Mouse (Mus musculus): Measurements from ENCODE around the gene Dnaja2. TPM values are rescaled to one million over a fixed set of nuclear protein-coding genes. Genes with fewer than 3 reads are reported as not detected.

Gene Dnaja2
- total RNA-seq, 1 experiment, result 158 TPM

DNA sequence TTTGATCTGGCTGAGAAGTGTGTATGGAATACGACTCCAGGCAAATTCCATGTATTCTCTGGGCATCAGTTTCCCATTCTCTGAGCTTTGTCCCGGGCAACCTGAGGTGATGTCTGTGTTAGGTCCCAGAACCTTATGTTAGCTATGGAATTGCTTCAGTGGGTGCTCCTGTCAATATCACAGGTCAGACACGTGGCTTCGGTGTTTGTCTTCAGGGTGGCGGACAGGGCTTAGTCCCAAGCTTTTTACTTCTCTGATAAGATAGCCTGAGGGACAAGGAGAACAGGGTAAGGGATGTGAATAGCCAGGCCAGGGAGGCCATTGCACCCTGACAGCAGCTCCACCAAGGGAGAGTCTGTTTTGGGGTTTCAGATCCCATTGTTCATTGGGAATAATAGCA, 59.0 kb downstream of the Dnaja2 start:
- no peak for DNase-seq (ENCODE audit: low read depth, low spot score)
- Histone ChIP-seq H3K9me3 (ENCODE audit: control insufficient read depth, insufficient read depth, low read depth, low read length) (no peaks in the 10 kb centered on the region), H3K9ac (ENCODE audit: insufficient read depth, low read depth, low read length, poor library complexity, severe bottlenecking) (no peak overlapping the region), H3K4me1 (ENCODE audit: control insufficient read depth in 2 of 2, insufficient read depth in 2 of 2, low read length in 2 of 2, poor library complexity in 1 of 2) (peaks cover 16 to 22% of the 10 kb centered on the region in 2 experiments), H3K36me3 (ENCODE audit: control insufficient read depth, insufficient read depth, low read length, poor library complexity, severe bottlenecking) (peaks cover 22% of the 10 kb centered on the region; the same call in 1 of the 2 replicates), H3K27ac (ENCODE audit: insufficient read depth, low read depth, low read length, poor library complexity, severe bottlenecking) (no peak overlapping the region), H3K4me3 (ENCODE audit: insufficient read depth in 1 of 2, low read depth in 1 of 2, low read length in 2 of 2, poor library complexity in 1 of 2, severe bottlenecking in 1 of 2) (no peak overlapping the region)
- in situ Hi-C loops (cut with MboI; ENCODE audit: low sequenced_read_pairs in 2 of 2, unreplicated experiment in 2 of 2), result no loop called here
- TF ChIP-seq MAFK (IDR thresholded peaks at IDR 0.05; ENCODE audit: insufficient read depth, low read depth, low read length) (no peak), ZC3H11A (IDR thresholded peaks at IDR 0.05; ENCODE audit: borderline replicate concordance, low read depth, low read length) (no peak), CHD2 (IDR thresholded peaks at IDR 0.05; ENCODE audit: low read depth, low read length) (no peak)

DNA sequence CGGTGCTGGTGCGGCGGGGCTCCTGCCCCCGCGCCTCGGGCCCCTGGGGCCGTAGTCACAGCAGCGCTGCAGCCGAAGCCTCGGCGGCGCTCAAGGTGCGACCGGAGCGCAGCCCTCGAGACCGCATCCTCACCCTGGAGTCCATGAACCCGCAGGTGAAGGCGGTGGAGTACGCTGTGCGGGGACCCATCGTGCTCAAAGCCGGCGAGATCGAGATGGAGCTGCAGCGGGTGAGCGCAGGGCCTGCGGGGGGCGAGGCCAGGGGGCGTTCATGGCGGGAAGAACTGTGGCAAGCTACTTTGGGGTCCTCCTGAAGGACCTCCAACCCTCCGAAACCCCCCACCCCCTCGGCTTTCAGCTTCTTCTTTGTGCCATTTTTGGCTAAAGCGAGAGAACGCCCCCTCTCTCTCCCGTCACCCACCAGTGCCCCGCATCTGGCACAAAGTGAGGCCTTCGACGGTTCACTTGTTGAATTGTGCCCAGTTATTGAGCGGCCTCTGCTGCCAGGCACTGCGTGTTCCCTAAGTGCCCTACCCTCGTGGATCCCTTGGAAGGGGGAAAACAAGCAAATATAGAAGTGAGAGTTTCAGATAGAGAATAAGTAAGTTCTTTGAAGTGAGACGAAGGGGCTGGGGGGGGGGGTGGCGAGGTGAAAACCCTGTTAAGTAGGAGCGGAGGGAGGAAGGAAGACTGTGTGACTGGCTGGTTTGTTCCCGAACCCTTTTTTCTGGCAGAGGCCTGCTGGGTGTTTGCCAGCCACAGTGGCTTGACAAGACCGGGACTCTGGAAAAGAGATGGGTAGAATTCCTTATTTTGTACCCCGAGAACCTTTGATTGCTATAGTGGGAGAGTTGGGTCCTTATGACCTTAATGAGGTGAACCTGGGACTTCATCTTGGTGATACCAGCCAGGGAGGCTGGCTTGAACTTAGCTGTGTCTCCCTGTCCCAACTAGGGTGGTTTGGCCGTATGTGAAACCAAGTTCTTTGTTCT, 61.9 kb downstream of the Dnaja2 start:
- Histone ChIP-seq H3K36me3 (ENCODE audit: control insufficient read depth, insufficient read depth, low read length, poor library complexity, severe bottlenecking) (peaks cover 13% of the 10 kb centered on the region; the same call in 1 of the 2 replicates), H3K9ac (ENCODE audit: insufficient read depth, low read depth, low read length, poor library complexity, severe bottlenecking) (peak overlapping the region; percentile 86), H3K4me1 (ENCODE audit: control insufficient read depth in 2 of 2, insufficient read depth in 2 of 2, low read length in 2 of 2, poor library complexity in 1 of 2) (peaks cover 16% of the 10 kb centered on the region in 2 experiments), H3K4me3 (ENCODE audit: insufficient read depth in 1 of 2, low read depth in 1 of 2, low read length in 2 of 2, poor library complexity in 1 of 2, severe bottlenecking in 1 of 2) (peak overlapping the region; percentile 96 to 97), H3K27ac (ENCODE audit: insufficient read depth, low read depth, low read length, poor library complexity, severe bottlenecking) (no peak overlapping the region), H3K9me3 (ENCODE audit: control insufficient read depth, insufficient read depth, low read depth, low read length) (no peaks in the 10 kb centered on the region)
- in situ Hi-C loops (cut with MboI; ENCODE audit: low sequenced_read_pairs in 2 of 2, unreplicated experiment in 2 of 2), result no loop called here
- TF ChIP-seq MAFK (IDR thresholded peaks at IDR 0.05; ENCODE audit: insufficient read depth, low read depth, low read length) (no peak), CHD2 (IDR thresholded peaks at IDR 0.05; ENCODE audit: low read depth, low read length) (no peak), ZNF384 (IDR thresholded peaks at IDR 0.05; ENCODE audit: low read depth, low read length) (no peak), HCFC1 (IDR thresholded peaks at IDR 0.05; ENCODE audit: borderline replicate concordance, insufficient read depth, low read length) (no peak), ZC3H11A (IDR thresholded peaks at IDR 0.05; ENCODE audit: borderline replicate concordance, low read depth, low read length) (no peak)
- no peak for DNase-seq (ENCODE audit: low read depth, low spot score)

DNA sequence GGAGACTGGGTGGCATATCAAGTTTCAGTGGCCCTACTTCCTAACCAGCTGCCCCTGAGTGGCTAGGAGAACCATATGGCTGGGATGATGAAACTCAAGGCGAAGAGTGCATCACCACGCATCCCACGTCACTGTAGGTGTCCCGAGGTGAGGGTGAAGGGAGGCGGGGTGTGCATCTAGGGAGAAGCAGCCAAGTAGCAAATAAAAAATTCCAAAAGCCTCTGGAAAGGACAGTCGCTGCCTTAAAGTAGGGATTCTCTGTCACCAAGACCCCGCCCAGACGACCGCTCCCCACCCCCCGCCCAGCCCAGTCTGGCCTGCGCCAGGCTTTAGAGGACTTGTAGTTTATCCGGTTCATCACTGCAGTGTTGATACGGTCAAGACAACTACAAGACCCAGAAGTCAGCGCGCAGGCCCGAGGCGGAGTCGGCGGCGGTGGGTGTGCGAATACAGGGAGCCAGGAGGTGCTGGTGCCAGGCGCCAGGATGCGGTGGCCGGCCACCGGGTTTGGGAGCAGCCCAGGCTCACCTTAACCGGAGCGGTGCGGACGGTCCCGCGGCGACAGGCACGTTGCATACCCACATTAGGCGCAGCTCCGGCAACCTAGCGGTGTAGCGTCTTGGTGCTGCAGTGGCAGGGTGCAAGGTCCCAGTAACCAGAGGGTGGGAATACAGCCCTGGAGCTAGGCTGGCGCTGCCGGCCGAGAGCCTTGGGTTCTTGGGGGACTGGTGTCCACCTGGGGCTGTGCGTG, 62.8 kb downstream of the Dnaja2 start, which contains the start of gene Gpt2:
Gpt2 (plus strand) TSS at position 452 of the 751 bp plus-strand sequence.
- H3K9ac ChIP-seq (ENCODE audit: insufficient read depth, low read depth, low read length, poor library complexity, severe bottlenecking), result peak within 1 kb of the TSS; percentile 86
- DNase-seq (ENCODE audit: low read depth, low spot score), result peak; percentile 86
- H3K27ac ChIP-seq (ENCODE audit: insufficient read depth, low read depth, low read length, poor library complexity, severe bottlenecking), result peak within 1 kb of the TSS; percentile 59
- TF ChIP-seq HCFC1 (IDR thresholded peaks at IDR 0.05; ENCODE audit: borderline replicate concordance, insufficient read depth, low read length) (peak; percentile 95), MAFK (IDR thresholded peaks at IDR 0.05; ENCODE audit: insufficient read depth, low read depth, low read length) (no peak)
- peaks cover 13 to 17% of the 10 kb centered on the region in 2 experiments; a peak in 3 of 4 replicates for H3K4me1 ChIP-seq (ENCODE audit: control insufficient read depth in 2 of 2, insufficient read depth in 2 of 2, low read length in 2 of 2, poor library complexity in 1 of 2)
- in situ Hi-C loops (cut with MboI; ENCODE audit: low sequenced_read_pairs in 2 of 2, unreplicated experiment in 2 of 2), result no loop called here
- peaks cover 13% of the 10 kb centered on the region; the same call in 1 of the 2 replicates for H3K36me3 ChIP-seq (ENCODE audit: control insufficient read depth, insufficient read depth, low read length, poor library complexity, severe bottlenecking)
- peak within 1 kb of the TSS; percentile 96 to 97 for H3K4me3 ChIP-seq (ENCODE audit: insufficient read depth in 1 of 2, low read depth in 1 of 2, low read length in 2 of 2, poor library complexity in 1 of 2, severe bottlenecking in 1 of 2)
- no peaks in the 10 kb centered on the region for H3K9me3 ChIP-seq (ENCODE audit: control insufficient read depth, insufficient read depth, low read depth, low read length)

DNA sequence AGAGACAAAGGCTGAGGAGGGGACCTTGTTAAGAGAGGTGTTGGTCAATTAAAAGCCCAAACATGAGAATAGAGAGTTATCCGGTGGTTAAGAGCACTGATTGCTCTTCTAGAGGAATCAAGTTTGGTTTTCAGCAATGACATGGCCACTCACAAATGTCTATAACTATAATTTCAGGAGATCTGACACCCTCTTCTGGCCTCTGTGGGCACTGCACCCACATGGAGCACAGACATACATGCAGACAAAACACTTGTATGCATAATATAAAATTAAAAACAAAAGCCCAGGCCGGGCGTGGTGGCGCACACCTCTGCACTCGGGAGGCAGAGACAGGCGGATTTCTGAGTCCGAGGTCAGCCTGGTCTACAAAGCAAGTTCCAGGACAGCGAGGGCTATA, 65.6 kb downstream of the Dnaja2 start:
- no peak for DNase-seq (ENCODE audit: low read depth, low spot score)
- H3K27ac ChIP-seq (ENCODE audit: insufficient read depth, low read depth, low read length, poor library complexity, severe bottlenecking), result no peak overlapping the region
- H3K9me3 ChIP-seq (ENCODE audit: control insufficient read depth, insufficient read depth, low read depth, low read length), result no peaks in the 10 kb centered on the region
- no peaks in the 10 kb centered on the region for H3K36me3 ChIP-seq (ENCODE audit: control insufficient read depth, insufficient read depth, low read length, poor library complexity, severe bottlenecking)
- TF ChIP-seq ZNF384 (IDR thresholded peaks at IDR 0.05; ENCODE audit: low read depth, low read length), result peak; percentile 71
- TF ChIP-seq CHD2 (IDR thresholded peaks at IDR 0.05; ENCODE audit: low read depth, low read length), result no peak
- 0 out of 2 replicates have a peak, but pooled peaks have one; percentile 16 for TF ChIP-seq ZC3H11A (IDR thresholded peaks at IDR 0.05; ENCODE audit: borderline replicate concordance, low read depth, low read length)
- no peak overlapping the region for H3K9ac ChIP-seq (ENCODE audit: insufficient read depth, low read depth, low read length, poor library complexity, severe bottlenecking)
- no peak overlapping the region for H3K4me3 ChIP-seq (ENCODE audit: insufficient read depth in 1 of 2, low read depth in 1 of 2, low read length in 2 of 2, poor library complexity in 1 of 2, severe bottlenecking in 1 of 2)
- in situ Hi-C loops (cut with MboI; ENCODE audit: low sequenced_read_pairs in 2 of 2, unreplicated experiment in 2 of 2), result no loop called here
- H3K4me1 ChIP-seq (ENCODE audit: control insufficient read depth in 2 of 2, insufficient read depth in 2 of 2, low read length in 2 of 2, poor library complexity in 1 of 2), result peaks cover 8 to 11% of the 10 kb centered on the region in 2 experiments; a peak in 3 of 4 replicates

All from ES-E14 (cell line).